Mouse (Mus musculus): ENCODE measurements around the gene Akap13.

DNA sequence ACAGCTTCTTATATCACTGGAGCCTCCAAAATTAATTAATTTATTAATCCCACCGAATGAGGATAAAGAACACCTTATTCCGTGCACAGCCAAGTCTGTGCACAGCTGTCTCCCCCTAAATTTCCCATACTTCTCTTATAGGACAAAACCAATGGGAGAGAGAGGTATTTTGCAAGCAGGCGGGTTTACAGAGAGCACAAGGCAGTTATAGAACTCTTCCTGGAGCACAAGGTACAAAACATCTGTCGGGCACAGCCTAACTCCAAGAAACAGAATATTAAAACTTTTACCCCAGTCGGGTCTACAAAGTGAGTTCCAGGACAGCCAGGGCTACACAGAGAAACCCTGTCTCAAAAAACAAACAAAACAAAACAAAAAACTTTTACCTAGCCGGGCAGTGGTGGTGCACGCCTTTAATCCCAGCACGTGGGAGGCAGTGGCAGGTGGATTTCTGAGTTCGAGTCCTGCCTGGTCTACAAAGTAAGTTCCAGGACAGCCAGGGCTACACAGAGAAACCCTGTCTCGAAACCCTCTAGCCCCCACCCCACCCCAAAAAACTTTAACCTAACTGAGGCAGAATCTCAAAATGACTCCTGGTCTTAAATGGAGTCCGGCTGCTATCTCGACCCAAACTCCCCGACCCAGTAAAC lies 326.1 kb downstream of the Akap13 start:
- TF ChIP-seq CTCF (IDR thresholded peaks at IDR 0.05) (no peak), POLR2A (IDR thresholded peaks at IDR 0.05; ENCODE audit: insufficient read depth, low read depth, low read length) (no peak), EP300 (IDR thresholded peaks at IDR 0.05; ENCODE audit: insufficient read depth, low read depth, low read length) (no peak)

Measured in heart, adult 2 months (tissue).